Mouse (Mus musculus) myocyte (in vitro differentiated cells): ENCODE results near the gene Ncan.

ENCODE experiments used
- CEBPB ChIP-seq: IDR thresholded peaks from 2 replicates; pipeline ENCODE4 v1.6.1; 2011; ENCODE audit warnings: mild to moderate bottlenecking, moderate library complexity; ENCODE audit not compliant: poor library complexity, insufficient read depth, severe bottlenecking
- E2F4 ChIP-seq: IDR thresholded peaks from one replicate; pipeline ENCODE4 v1.6.1; 2011; ENCODE audit warnings: mild to moderate bottlenecking, control low read depth, moderate library complexity; ENCODE audit not compliant: insufficient read depth
- MAX ChIP-seq: IDR thresholded peaks from one replicate; pipeline ENCODE4 v1.6.1; 2011; ENCODE audit warnings: low read depth, mild to moderate bottlenecking, control low read depth
- MYOD1 ChIP-seq, 3 experiments: IDR thresholded peaks; one replicate each; pipeline ENCODE4 v1.6.1; 2011; ENCODE audit warnings: control low read depth in 2 of 3, low read depth in 2 of 3, mild to moderate bottlenecking in 2 of 3, moderate library complexity in 1 of 3; ENCODE audit not compliant: insufficient read length in 2 of 3, control insufficient read depth in 1 of 3
- MYOG ChIP-seq, 3 experiments: IDR thresholded peaks; one replicate each; pipeline ENCODE4 v1.6.1; 2011; ENCODE audit warnings: control low read depth in 2 of 3, low read depth in 2 of 3, mild to moderate bottlenecking in 2 of 3; ENCODE audit not compliant: insufficient read length in 2 of 3, control insufficient read depth in 1 of 3, insufficient read depth in 1 of 3
- POLR2A ChIP-seq: IDR thresholded peaks from one replicate; pipeline ENCODE4 v1.6.1; 2011; ENCODE audit warnings: low read depth, mild to moderate bottlenecking, control low read depth, moderate library complexity; ENCODE audit not compliant: insufficient read length
- POLR2AphosphoS2 ChIP-seq: IDR thresholded peaks from one replicate; pipeline ENCODE4 v1.6.1; 2011; ENCODE audit warnings: low read depth, control low read depth; ENCODE audit not compliant: insufficient read length
- REST ChIP-seq: IDR thresholded peaks from one replicate; pipeline ENCODE4 v1.6.1; 2011; ENCODE audit warnings: mild to moderate bottlenecking, control low read depth, moderate library complexity; ENCODE audit not compliant: insufficient read depth, insufficient read length
- SRF ChIP-seq: IDR thresholded peaks from one replicate; pipeline ENCODE4 v1.6.1; 2011; ENCODE audit warnings: low read depth; ENCODE audit not compliant: control insufficient read depth, insufficient read length
- TCF12 ChIP-seq: IDR thresholded peaks from one replicate; pipeline ENCODE4 v1.6.1; 2011; ENCODE audit warnings: mild to moderate bottlenecking, control low read depth; ENCODE audit not compliant: poor library complexity, insufficient read depth, severe bottlenecking
- TCF3 ChIP-seq: IDR thresholded peaks from one replicate; pipeline ENCODE4 v1.6.1; 2011; ENCODE audit warnings: low read depth, control low read depth; ENCODE audit not compliant: insufficient read length
- USF1 ChIP-seq: IDR thresholded peaks from one replicate; pipeline ENCODE4 v1.6.1; 2011; ENCODE audit warnings: low read depth, mild to moderate bottlenecking, control low read depth, moderate library complexity

GRCm38 (mm10) chr8:70136591-70136990 lies 15.9 kb upstream of the Ncan start:
- TF ChIP-seq MYOG (IDR thresholded peaks at IDR 0.05; ENCODE audit: control insufficient read depth in 1 of 3, insufficient read depth in 1 of 3, insufficient read length in 2 of 3, low read depth in 2 of 3), result no peak
- TF ChIP-seq POLR2A, result no peak
- no peak for TF ChIP-seq MAX
- no peak for TF ChIP-seq USF1
- no peak for TF ChIP-seq CEBPB
- no peak for TF ChIP-seq TCF3
- no peak for TF ChIP-seq TCF12
- no peak for TF ChIP-seq E2F4
- TF ChIP-seq SRF, result no peak
- TF ChIP-seq REST, result no peak
- no peak for TF ChIP-seq MYOD1 (IDR thresholded peaks at IDR 0.05; ENCODE audit: control insufficient read depth in 1 of 3, insufficient read length in 2 of 3, low read depth in 2 of 3)
- TF ChIP-seq POLR2AphosphoS2, result no peak
